Mouse (Mus musculus): ENCODE measurements at regions not wholly inside any gene's neighbourhood (a gene's known extent, or its start where the extent isn't known, plus 50 kb on each side); places are given as distances from the start of the nearest gene placed in this dataset.

GRCm38 (mm10) chr9:30723364-30724070, 198.7 kb downstream of the Adamts15 start:
- no peaks in the 10 kb centered on the region for H3K4me1 ChIP-seq (ENCODE audit: control insufficient read depth, insufficient read depth, low read length)
- no peak overlapping the region for H3K27ac ChIP-seq (ENCODE audit: low read length)
- no peak overlapping the region for H3K9ac ChIP-seq (ENCODE audit: low read depth, low read length)
- no peaks in the 10 kb centered on the region for H3K36me3 ChIP-seq (ENCODE audit: control insufficient read depth, insufficient read depth, low read length)
- 87% methylated on average over 1 of the region's 1 CpGs for WGBS
- H3K4me2 ChIP-seq (ENCODE audit: low read depth, low read length): no peak overlapping the region
- no peaks in the 10 kb centered on the region for H3K27me3 ChIP-seq (replicated peaks; ENCODE audit: control insufficient read depth, insufficient read depth, low read length)
- no peak overlapping the region for H3K4me3 ChIP-seq (ENCODE audit: low read length)
- H3K9me3 ChIP-seq (ENCODE audit: control insufficient read depth, low read length): no peaks in the 10 kb centered on the region
- ATAC-seq: no peak

DNA sequence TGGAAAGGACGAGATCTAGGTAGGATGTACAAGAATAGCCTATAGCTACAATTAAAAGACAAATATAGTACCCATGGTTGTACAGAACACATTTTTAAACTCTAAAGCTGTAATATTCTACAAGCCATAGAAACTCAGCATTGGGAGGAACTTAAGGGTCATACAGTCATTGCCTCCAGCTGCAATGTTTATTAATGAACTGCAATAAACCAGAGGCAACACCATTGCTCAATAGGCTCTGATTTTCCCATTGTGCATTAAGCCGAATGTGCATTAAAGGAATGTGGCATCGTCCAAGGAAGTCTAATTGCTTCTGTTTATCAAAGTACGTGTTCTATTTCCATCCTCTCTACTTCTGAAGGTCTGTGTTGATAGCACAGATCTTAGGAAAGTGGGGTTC, 200.4 kb downstream of the Adamts15 start:
- Histone ChIP-seq H3K4me1 (ENCODE audit: control insufficient read depth, insufficient read depth, low read length) (no peaks in the 10 kb centered on the region), H3K9ac (ENCODE audit: low read depth, low read length) (no peak overlapping the region), H3K4me2 (ENCODE audit: low read depth, low read length) (no peak overlapping the region), H3K9me3 (ENCODE audit: control insufficient read depth, low read length) (no peaks in the 10 kb centered on the region), H3K36me3 (ENCODE audit: control insufficient read depth, insufficient read depth, low read length) (no peaks in the 10 kb centered on the region), H3K27ac (ENCODE audit: low read length) (no peak overlapping the region), H3K4me3 (ENCODE audit: low read length) (no peak overlapping the region), H3K27me3 (replicated peaks; ENCODE audit: control insufficient read depth, insufficient read depth, low read length) (no peaks in the 10 kb centered on the region)
- ATAC-seq: no peak
- 74% methylated on average over 4 of the region's 4 CpGs for WGBS

- Histone ChIP-seq H3K27me3 (replicated peaks; ENCODE audit: control insufficient read depth, insufficient read depth, low read length) (no peaks in the 10 kb centered on the region), H3K9ac (ENCODE audit: low read depth, low read length) (no peak overlapping the region), H3K4me2 (ENCODE audit: low read depth, low read length) (no peak overlapping the region), H3K9me3 (ENCODE audit: control insufficient read depth, low read length) (no peaks in the 10 kb centered on the region), H3K27ac (ENCODE audit: low read length) (no peak overlapping the region), H3K4me3 (ENCODE audit: low read length) (no peak overlapping the region), H3K4me1 (ENCODE audit: control insufficient read depth, insufficient read depth, low read length) (no peaks in the 10 kb centered on the region), H3K36me3 (ENCODE audit: control insufficient read depth, insufficient read depth, low read length) (no peaks in the 10 kb centered on the region)
- 74% methylated on average over 8 of the region's 8 CpGs for WGBS
- no peak for ATAC-seq
Observed at GRCm38 (mm10) chr9:30716421-30717170, 205.7 kb downstream of the Adamts15 start.

DNA sequence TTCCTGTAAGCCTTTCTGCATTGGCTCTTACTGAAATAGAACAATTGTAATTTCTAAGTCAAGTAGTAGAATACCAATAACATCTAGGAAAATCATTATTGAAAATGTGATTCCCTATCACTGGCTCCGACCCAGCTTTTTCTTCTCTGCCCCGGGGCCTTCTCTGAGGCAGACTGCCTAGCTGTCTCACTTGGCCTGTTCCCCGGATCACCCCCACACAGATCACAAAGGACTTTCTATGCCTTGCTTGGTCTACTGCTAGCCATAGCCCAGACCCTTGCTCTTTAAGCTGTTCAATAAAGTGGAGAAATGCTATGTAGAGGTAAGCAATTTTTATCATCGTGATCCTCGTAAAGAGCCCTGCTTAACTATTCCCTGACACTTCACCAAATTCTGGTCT, 212.1 kb downstream of the Adamts15 start:
- H3K4me2 ChIP-seq (ENCODE audit: low read depth, low read length): no peak overlapping the region
- H3K4me1 ChIP-seq (ENCODE audit: control insufficient read depth, insufficient read depth, low read length): no peaks in the 10 kb centered on the region
- ATAC-seq: no peak
- no peak overlapping the region for H3K27ac ChIP-seq (ENCODE audit: low read length)
- H3K9me3 ChIP-seq (ENCODE audit: control insufficient read depth, low read length): no peaks in the 10 kb centered on the region
- no peak overlapping the region for H3K4me3 ChIP-seq (ENCODE audit: low read length)
- H3K9ac ChIP-seq (ENCODE audit: low read depth, low read length): no peak overlapping the region
- H3K36me3 ChIP-seq (ENCODE audit: control insufficient read depth, insufficient read depth, low read length): no peaks in the 10 kb centered on the region
- no peaks in the 10 kb centered on the region for H3K27me3 ChIP-seq (replicated peaks; ENCODE audit: control insufficient read depth, insufficient read depth, low read length)
- 89% methylated on average over 5 of the region's 5 CpGs for WGBS

GRCm38 (mm10) chr9:30699848-30700247, 222.4 kb downstream of the Adamts15 start:
- WGBS: 46% methylated on average over 5 of the region's 5 CpGs
- H3K27me3 ChIP-seq (replicated peaks; ENCODE audit: control insufficient read depth, insufficient read depth, low read length): no peaks in the 10 kb centered on the region
- no peak overlapping the region for H3K27ac ChIP-seq (ENCODE audit: low read length)
- H3K4me3 ChIP-seq (ENCODE audit: low read length): no peak overlapping the region
- ATAC-seq: no peak
- no peak overlapping the region for H3K4me2 ChIP-seq (ENCODE audit: low read depth, low read length)
- H3K4me1 ChIP-seq (ENCODE audit: control insufficient read depth, insufficient read depth, low read length): no peaks in the 10 kb centered on the region
- H3K36me3 ChIP-seq (ENCODE audit: control insufficient read depth, insufficient read depth, low read length): no peaks in the 10 kb centered on the region
- no peak overlapping the region for H3K9ac ChIP-seq (ENCODE audit: low read depth, low read length)
- no peaks in the 10 kb centered on the region for H3K9me3 ChIP-seq (ENCODE audit: control insufficient read depth, low read length)

GRCm38 (mm10) chr9:30697533-30697932, 224.7 kb downstream of the Adamts15 start:
- no peak overlapping the region for H3K4me2 ChIP-seq (ENCODE audit: low read depth, low read length)
- ATAC-seq: no peak

DNA sequence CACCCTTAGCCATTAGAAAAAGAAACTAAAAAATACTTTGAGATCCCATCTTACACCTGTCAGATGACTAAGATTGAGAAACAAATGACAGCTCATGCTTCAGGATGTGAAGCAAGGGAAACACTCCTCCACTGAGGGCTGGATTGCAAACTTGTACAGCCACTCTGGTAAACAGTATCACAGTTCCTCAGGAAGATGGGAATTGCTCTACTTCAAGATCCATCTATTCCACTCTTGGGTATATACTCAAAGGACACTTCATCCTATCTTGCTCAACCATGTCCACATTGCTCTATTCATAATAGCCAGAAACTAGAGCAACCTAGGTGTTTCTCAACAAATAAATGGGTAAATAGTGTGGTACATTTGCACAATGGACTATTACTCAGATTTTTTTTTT, 241.2 kb downstream of the Snx19 start:
- H3K9ac ChIP-seq (ENCODE audit: low read depth, low read length): no peak overlapping the region
- no peak overlapping the region for H3K27ac ChIP-seq (ENCODE audit: low read length)
- no peak overlapping the region for H3K4me2 ChIP-seq (ENCODE audit: low read depth, low read length)
- H3K4me3 ChIP-seq (ENCODE audit: low read length): no peak overlapping the region
- H3K36me3 ChIP-seq (ENCODE audit: control insufficient read depth, insufficient read depth, low read length): no peaks in the 10 kb centered on the region
- H3K4me1 ChIP-seq (ENCODE audit: control insufficient read depth, insufficient read depth, low read length): no peaks in the 10 kb centered on the region
- no peak for ATAC-seq
- peaks cover 6% of the 10 kb centered on the region; the same call in 1 of the 2 replicates for H3K9me3 ChIP-seq (ENCODE audit: control insufficient read depth, low read length)
- H3K27me3 ChIP-seq (replicated peaks; ENCODE audit: control insufficient read depth, insufficient read depth, low read length): no peaks in the 10 kb centered on the region

More at GRCm38 (mm10) chr9:30697533-30697932, 224.7 kb downstream of the Adamts15 start:
- WGBS: 94% methylated on average over 1 of the region's 1 CpGs
- Histone ChIP-seq H3K36me3 (ENCODE audit: control insufficient read depth, insufficient read depth, low read length) (no peaks in the 10 kb centered on the region), H3K4me1 (ENCODE audit: control insufficient read depth, insufficient read depth, low read length) (no peaks in the 10 kb centered on the region), H3K9me3 (ENCODE audit: control insufficient read depth, low read length) (no peaks in the 10 kb centered on the region), H3K27me3 (replicated peaks; ENCODE audit: control insufficient read depth, insufficient read depth, low read length) (no peaks in the 10 kb centered on the region), H3K4me3 (ENCODE audit: low read length) (no peak overlapping the region), H3K27ac (ENCODE audit: low read length) (no peak overlapping the region), H3K9ac (ENCODE audit: low read depth, low read length) (no peak overlapping the region)

- 82% methylated on average over 6 of the region's 6 CpGs for WGBS
- H3K4me1 ChIP-seq (ENCODE audit: control insufficient read depth, insufficient read depth, low read length): no peaks in the 10 kb centered on the region
- H3K27ac ChIP-seq (ENCODE audit: low read length): no peak overlapping the region
- H3K4me3 ChIP-seq (ENCODE audit: low read length): no peak overlapping the region
- H3K4me2 ChIP-seq (ENCODE audit: low read depth, low read length): no peak overlapping the region
- no peak for ATAC-seq
- H3K9ac ChIP-seq (ENCODE audit: low read depth, low read length): no peak overlapping the region
- H3K9me3 ChIP-seq (ENCODE audit: control insufficient read depth, low read length): peaks cover 6% of the 10 kb centered on the region; the same call in 1 of the 2 replicates
- no peaks in the 10 kb centered on the region for H3K36me3 ChIP-seq (ENCODE audit: control insufficient read depth, insufficient read depth, low read length)
- no peaks in the 10 kb centered on the region for H3K27me3 ChIP-seq (replicated peaks; ENCODE audit: control insufficient read depth, insufficient read depth, low read length)
Observed at GRCm38 (mm10) chr9:30662456-30662855, 235.5 kb downstream of the Snx19 start.

DNA sequence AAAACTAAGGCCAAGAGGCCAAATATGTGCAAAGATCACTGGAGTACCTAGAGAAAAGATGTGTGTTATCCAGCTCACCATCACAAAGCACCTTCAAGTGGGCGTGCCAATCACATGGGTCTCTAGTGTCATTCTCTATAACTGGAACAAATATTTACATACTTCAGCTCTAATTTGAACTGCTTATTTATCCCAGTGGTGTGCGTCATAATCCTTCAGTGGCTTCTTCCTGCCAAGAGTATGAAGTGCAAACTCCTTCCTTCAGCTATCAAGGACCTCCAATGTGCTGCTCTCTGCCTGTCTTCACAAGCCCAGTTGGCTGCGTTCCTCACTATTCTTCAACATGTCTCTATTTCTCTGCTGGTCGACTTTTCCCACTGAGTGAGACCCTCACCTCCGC, 227.1 kb downstream of the Snx19 start:
- 74% methylated on average over 5 of the region's 5 CpGs for WGBS
- no peak for ATAC-seq
- Histone ChIP-seq H3K4me2 (ENCODE audit: low read depth, low read length) (no peak overlapping the region), H3K9ac (ENCODE audit: low read depth, low read length) (no peak overlapping the region), H3K4me1 (ENCODE audit: control insufficient read depth, insufficient read depth, low read length) (no peaks in the 10 kb centered on the region), H3K27me3 (replicated peaks; ENCODE audit: control insufficient read depth, insufficient read depth, low read length) (no peaks in the 10 kb centered on the region), H3K4me3 (ENCODE audit: low read length) (no peak overlapping the region), H3K36me3 (ENCODE audit: control insufficient read depth, insufficient read depth, low read length) (no peaks in the 10 kb centered on the region), H3K9me3 (ENCODE audit: control insufficient read depth, low read length) (no peaks in the 10 kb centered on the region), H3K27ac (ENCODE audit: low read length) (no peak overlapping the region)
